Mouse (Mus musculus): ENCODE results near the gene Cdk6. TPM values are rescaled to one million over a fixed set of nuclear protein-coding genes. Genes with fewer than 3 reads are reported as not detected.
A peak's percentile ranks its signal among the peaks of the same experiment; 100 is the strongest.

Cdk6 gene
- polyA plus RNA-seq, 1 experiment from 2014 or later = 17.8 TPM

DNA sequence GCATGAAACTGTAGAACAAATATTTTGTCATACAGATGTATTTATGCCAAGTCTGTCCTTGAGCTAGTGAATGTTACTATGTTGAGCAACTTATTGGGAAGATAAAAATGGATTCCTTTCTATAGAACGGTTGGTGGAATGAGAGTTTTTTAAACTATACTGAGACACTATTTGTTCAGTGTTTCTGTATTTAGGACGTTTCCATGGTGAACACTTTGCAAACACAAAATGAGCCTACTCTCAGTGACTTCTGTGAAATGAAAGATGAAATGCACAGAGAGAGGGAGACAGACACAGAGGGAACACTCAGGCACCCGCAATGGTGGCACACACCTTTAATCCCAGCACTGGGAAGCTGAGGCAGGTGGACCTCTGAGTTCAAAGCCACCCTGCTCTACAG is 51.6 kb downstream of the Cdk6 start:
- no peaks in the 10 kb centered on the region for H3K27me3 ChIP-seq (ENCODE audit: control insufficient read depth, insufficient read depth, low read length)
- H3K4me3 ChIP-seq (ENCODE audit: low read depth, low read length) = no peak overlapping the region
- no peaks in the 10 kb centered on the region for H3K9me3 ChIP-seq (ENCODE audit: control insufficient read depth, low read length)
- no peaks in the 10 kb centered on the region; the same call in 1 of the 2 replicates for H3K4me1 ChIP-seq (replicated peaks; ENCODE audit: control insufficient read depth, insufficient read depth, low read length)
- DNase-seq (ENCODE audit: low spot score) (no peak), ATAC-seq (ENCODE audit: low FRiP score) (no peak)
- no peak overlapping the region for H3K27ac ChIP-seq (ENCODE audit: low read depth, low read length)
- H3K4me2 ChIP-seq (replicated peaks; ENCODE audit: low read depth, low read length) = no peak overlapping the region
- no peak overlapping the region for H3K9ac ChIP-seq (ENCODE audit: low read depth, low read length)
- no peaks in the 10 kb centered on the region for H3K36me3 ChIP-seq (ENCODE audit: control insufficient read depth, insufficient read depth, low read length)
- 91% methylated on average over 3 of the region's 3 CpGs for WGBS

DNA sequence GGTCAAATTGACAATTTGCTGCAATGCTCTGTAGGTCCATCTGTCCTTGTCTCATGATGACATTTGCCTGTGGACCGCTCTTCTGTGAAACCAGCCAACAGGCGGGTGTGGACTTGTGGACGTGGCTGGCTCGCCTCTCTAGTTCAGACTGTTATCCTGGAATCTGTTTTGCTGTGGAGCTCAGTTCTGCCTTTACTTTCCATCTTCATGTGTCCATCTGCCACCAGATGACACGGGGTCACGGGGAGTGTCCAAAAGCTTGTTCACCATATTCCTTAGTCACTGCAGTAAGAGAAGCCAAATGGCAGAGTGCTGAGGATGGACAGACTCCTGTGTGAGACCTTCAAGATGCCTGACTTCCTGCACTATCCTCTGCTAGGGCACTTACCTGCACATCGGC is 52.9 kb downstream of the Cdk6 start:
- H3K4me3 ChIP-seq (ENCODE audit: low read depth, low read length) = no peak overlapping the region
- DNase-seq (ENCODE audit: low spot score) (no peak), ATAC-seq (ENCODE audit: low FRiP score) (no peak)
- H3K4me1 ChIP-seq (replicated peaks; ENCODE audit: control insufficient read depth, insufficient read depth, low read length) = no peaks in the 10 kb centered on the region; the same call in 1 of the 2 replicates
- no peaks in the 10 kb centered on the region for H3K36me3 ChIP-seq (ENCODE audit: control insufficient read depth, insufficient read depth, low read length)
- H3K27me3 ChIP-seq (ENCODE audit: control insufficient read depth, insufficient read depth, low read length) = no peaks in the 10 kb centered on the region
- H3K4me2 ChIP-seq (replicated peaks; ENCODE audit: low read depth, low read length) = no peak overlapping the region
- H3K9me3 ChIP-seq (ENCODE audit: control insufficient read depth, low read length) = no peaks in the 10 kb centered on the region
- H3K27ac ChIP-seq (ENCODE audit: low read depth, low read length) = no peak overlapping the region
- 85% methylated on average over 7 of the region's 7 CpGs for WGBS
- no peak overlapping the region for H3K9ac ChIP-seq (ENCODE audit: low read depth, low read length)

DNA sequence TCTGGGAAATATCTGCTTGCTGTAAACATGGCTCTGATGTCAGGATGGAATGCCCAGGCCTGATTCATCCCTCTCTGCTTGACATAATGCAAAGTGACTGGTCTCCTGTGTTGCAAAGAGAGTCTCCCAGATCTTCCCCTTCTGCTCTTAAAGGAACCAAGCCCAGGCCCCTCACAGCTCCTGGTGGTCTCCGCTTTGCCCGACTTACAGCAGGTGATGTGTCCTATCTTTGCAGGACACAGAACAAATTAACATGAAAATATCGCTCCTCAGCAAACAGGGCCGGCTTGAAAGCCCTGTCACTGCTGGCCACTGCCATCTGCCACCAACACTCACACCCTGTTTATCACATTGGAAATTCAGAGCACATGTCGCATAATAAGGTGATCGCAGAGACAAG is 53.7 kb downstream of the Cdk6 start:
- no peaks in the 10 kb centered on the region for H3K9me3 ChIP-seq (ENCODE audit: control insufficient read depth, low read length)
- DNase-seq (ENCODE audit: low spot score) (peak; percentile 30), ATAC-seq (ENCODE audit: low FRiP score) (peak; percentile 77)
- H3K27ac ChIP-seq (ENCODE audit: low read depth, low read length) = peak overlapping the region; percentile 25; the same call in 1 of the 2 replicates
- H3K4me3 ChIP-seq (ENCODE audit: low read depth, low read length) = no peak overlapping the region
- H3K4me1 ChIP-seq (replicated peaks; ENCODE audit: control insufficient read depth, insufficient read depth, low read length) = no peaks in the 10 kb centered on the region; the same call in 1 of the 2 replicates
- WGBS = 42% methylated on average over 6 of the region's 6 CpGs
- no peaks in the 10 kb centered on the region for H3K36me3 ChIP-seq (ENCODE audit: control insufficient read depth, insufficient read depth, low read length)
- no peaks in the 10 kb centered on the region for H3K27me3 ChIP-seq (ENCODE audit: control insufficient read depth, insufficient read depth, low read length)
- no peak overlapping the region for H3K4me2 ChIP-seq (replicated peaks; ENCODE audit: low read depth, low read length)
- no peak overlapping the region for H3K9ac ChIP-seq (ENCODE audit: low read depth, low read length)

DNA sequence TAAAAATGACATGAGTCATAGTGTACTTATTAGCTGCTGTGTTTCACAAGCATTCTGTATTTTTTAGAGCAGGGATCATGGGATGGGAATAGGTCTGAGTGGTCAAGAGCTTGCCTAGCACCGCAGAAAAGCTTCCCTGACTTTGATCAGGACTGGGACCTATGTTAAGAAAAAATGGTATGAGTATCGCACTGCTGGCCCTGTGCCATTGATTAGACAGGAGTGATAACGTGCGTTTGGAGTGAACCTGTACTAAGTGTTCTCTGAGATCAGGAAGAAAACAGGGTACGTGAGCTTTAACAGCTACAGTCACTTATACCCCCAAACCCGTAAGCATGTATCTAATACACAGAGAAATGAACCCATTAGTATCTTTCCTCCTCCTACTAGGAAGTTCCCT is 54.9 kb downstream of the Cdk6 start:
- Histone ChIP-seq H3K36me3 (ENCODE audit: control insufficient read depth, insufficient read depth, low read length) (no peaks in the 10 kb centered on the region), H3K9ac (ENCODE audit: low read depth, low read length) (no peak overlapping the region), H3K4me3 (ENCODE audit: low read depth, low read length) (no peak overlapping the region), H3K4me1 (replicated peaks; ENCODE audit: control insufficient read depth, insufficient read depth, low read length) (no peaks in the 10 kb centered on the region; the same call in 1 of the 2 replicates), H3K27ac (ENCODE audit: low read depth, low read length) (no peak overlapping the region), H3K27me3 (ENCODE audit: control insufficient read depth, insufficient read depth, low read length) (no peaks in the 10 kb centered on the region), H3K9me3 (ENCODE audit: control insufficient read depth, low read length) (no peaks in the 10 kb centered on the region), H3K4me2 (replicated peaks; ENCODE audit: low read depth, low read length) (no peak overlapping the region)
- WGBS = 95% methylated on average over 6 of the region's 6 CpGs
- ATAC-seq (ENCODE audit: low FRiP score) (no peak), DNase-seq (ENCODE audit: low spot score) (no peak)

DNA sequence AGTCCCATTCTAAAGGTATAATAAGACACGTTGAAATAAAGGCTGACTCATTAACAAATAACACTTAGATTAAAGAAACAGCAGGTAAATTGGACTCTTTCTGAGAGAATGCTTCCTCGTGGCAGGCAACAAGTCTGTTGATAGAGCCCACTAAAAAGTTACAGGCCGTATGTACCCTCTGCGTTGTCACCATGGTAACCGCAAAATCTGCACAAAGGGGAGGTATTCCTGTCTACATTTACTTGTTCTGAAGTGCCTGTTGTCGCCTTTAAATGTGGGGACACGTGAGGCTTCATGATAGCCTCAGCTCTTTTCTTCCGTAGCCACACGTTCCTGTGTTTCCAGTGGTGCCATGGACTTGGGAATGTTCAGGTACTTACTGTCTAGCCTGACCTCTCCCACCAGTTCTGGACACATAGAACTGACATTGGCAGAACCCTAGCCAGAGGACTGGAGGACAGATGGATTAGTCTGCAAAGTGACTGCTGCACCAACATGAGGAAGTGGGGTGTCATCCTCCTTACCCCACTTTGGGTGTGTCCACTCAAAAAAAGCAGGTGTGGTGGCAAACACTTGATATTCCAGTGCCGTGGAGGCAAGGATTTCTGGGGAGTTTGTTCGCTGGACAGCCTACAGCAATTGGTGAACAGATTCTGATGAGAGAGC is 55.8 kb downstream of the Cdk6 start:
- H3K27ac ChIP-seq (ENCODE audit: low read depth, low read length) = no peak overlapping the region
- WGBS = 85% methylated on average over 11 of the region's 11 CpGs
- H3K27me3 ChIP-seq (ENCODE audit: control insufficient read depth, insufficient read depth, low read length) = no peaks in the 10 kb centered on the region
- H3K9me3 ChIP-seq (ENCODE audit: control insufficient read depth, low read length) = no peaks in the 10 kb centered on the region
- H3K4me2 ChIP-seq (replicated peaks; ENCODE audit: low read depth, low read length) = no peak overlapping the region
- no peaks in the 10 kb centered on the region; the same call in 1 of the 2 replicates for H3K4me1 ChIP-seq (replicated peaks; ENCODE audit: control insufficient read depth, insufficient read depth, low read length)
- H3K4me3 ChIP-seq (ENCODE audit: low read depth, low read length) = no peak overlapping the region
- ATAC-seq (ENCODE audit: low FRiP score) (no peak), DNase-seq (ENCODE audit: low spot score) (no peak)
- H3K36me3 ChIP-seq (ENCODE audit: control insufficient read depth, insufficient read depth, low read length) = no peaks in the 10 kb centered on the region
- H3K9ac ChIP-seq (ENCODE audit: low read depth, low read length) = no peak overlapping the region

DNA sequence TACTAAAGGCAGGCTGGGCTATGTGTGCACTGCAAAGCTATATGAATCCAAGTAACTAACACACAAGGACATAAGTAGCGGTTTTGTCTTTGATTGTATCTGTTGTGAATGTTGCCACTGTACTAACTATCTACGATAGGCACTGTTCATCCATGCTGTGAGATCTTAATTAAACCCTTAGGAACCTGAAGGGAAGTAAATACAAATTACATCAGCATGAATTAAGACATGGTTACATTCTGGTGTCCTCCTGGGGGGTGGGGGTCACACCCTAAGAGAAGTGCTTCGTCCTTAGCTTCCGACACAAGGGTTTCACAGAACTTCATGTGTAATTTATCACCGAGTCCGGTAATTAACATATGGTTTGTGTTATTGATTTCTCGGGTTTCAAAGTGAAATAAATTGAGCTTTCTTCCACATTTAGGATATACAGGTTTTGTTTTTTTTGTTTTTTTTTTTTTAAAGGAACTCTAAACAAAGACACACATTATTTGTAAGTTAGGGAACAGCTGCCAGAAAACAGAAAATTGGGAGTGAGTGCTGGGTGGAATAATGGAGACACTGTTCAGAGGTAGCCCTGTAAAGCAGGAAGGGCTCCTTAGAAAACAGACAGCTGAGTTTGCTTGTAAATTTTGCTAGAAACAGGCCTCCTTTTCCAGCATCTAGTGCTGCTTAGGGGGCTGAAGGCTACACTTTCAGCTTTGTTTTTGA is 58.7 kb downstream of the Cdk6 start:
- ATAC-seq (ENCODE audit: low FRiP score) (no peak), DNase-seq (ENCODE audit: low spot score) (no peak)
- Histone ChIP-seq H3K27ac (ENCODE audit: low read depth, low read length) (no peak overlapping the region), H3K9me3 (ENCODE audit: control insufficient read depth, low read length) (no peaks in the 10 kb centered on the region), H3K4me1 (replicated peaks; ENCODE audit: control insufficient read depth, insufficient read depth, low read length) (no peaks in the 10 kb centered on the region), H3K4me3 (ENCODE audit: low read depth, low read length) (no peak overlapping the region), H3K9ac (ENCODE audit: low read depth, low read length) (no peak overlapping the region), H3K4me2 (replicated peaks; ENCODE audit: low read depth, low read length) (no peak overlapping the region), H3K36me3 (ENCODE audit: control insufficient read depth, insufficient read depth, low read length) (no peaks in the 10 kb centered on the region), H3K27me3 (ENCODE audit: control insufficient read depth, insufficient read depth, low read length) (no peaks in the 10 kb centered on the region)
- 55% methylated on average over 7 of the region's 7 CpGs for WGBS

DNA sequence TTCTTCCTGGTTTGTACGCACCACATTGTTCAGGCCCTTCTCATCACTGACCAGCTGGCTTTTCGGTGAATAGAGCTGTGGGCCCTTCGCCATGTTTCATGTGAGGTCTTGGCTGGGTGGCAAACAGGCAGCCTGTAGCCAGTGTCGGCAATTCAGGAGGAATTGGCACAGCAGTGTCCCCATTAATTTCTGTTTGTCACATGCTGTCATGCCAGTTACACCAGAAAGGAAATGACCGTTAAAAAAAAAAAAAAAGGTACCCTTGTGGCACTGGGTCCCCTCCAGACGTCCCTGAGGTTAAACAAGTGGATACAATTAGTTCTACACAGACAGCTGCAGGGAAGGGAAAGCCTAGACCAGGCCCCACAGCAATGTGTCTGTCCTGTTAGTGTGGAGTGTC is 63.8 kb downstream of the Cdk6 start:
- 49% methylated on average over 6 of the region's 6 CpGs for WGBS
- H3K4me2 ChIP-seq (replicated peaks; ENCODE audit: low read depth, low read length) = no peak overlapping the region
- no peak for DNase-seq (ENCODE audit: low spot score)
- H3K4me3 ChIP-seq (ENCODE audit: low read depth, low read length) = no peak overlapping the region
- no peak for ATAC-seq (ENCODE audit: low FRiP score)
- no peaks in the 10 kb centered on the region for H3K27me3 ChIP-seq (ENCODE audit: control insufficient read depth, insufficient read depth, low read length)
- no peaks in the 10 kb centered on the region for H3K9me3 ChIP-seq (ENCODE audit: control insufficient read depth, low read length)
- H3K4me1 ChIP-seq (replicated peaks; ENCODE audit: control insufficient read depth, insufficient read depth, low read length) = no peaks in the 10 kb centered on the region
- H3K9ac ChIP-seq (ENCODE audit: low read depth, low read length) = no peak overlapping the region
- H3K36me3 ChIP-seq (ENCODE audit: control insufficient read depth, insufficient read depth, low read length) = no peaks in the 10 kb centered on the region
- H3K27ac ChIP-seq (ENCODE audit: low read depth, low read length) = no peak overlapping the region

DNA sequence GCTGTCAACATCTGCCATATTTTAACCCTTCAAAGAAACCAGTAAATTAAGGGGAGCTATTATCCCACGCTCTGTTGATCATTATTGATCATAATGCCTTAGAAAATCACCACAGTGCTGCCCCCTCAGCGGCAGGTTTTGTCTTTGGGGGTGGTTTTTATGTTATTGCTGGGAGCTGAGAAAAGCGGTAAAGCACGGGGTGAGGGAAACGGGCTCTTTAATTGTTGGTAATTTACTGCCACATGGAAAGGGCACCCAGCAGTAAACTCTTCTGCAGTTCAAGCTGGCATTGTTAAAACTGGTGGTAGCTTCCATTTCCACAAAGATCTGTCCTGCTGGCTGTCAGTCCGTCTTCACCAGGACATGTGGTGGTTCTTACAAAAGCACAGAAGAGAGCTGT is 64.2 kb downstream of the Cdk6 start:
- ATAC-seq (ENCODE audit: low FRiP score) (no peak), DNase-seq (ENCODE audit: low spot score) (no peak)
- Histone ChIP-seq H3K4me2 (replicated peaks; ENCODE audit: low read depth, low read length) (no peak overlapping the region), H3K27me3 (ENCODE audit: control insufficient read depth, insufficient read depth, low read length) (no peaks in the 10 kb centered on the region), H3K27ac (ENCODE audit: low read depth, low read length) (no peak overlapping the region), H3K9me3 (ENCODE audit: control insufficient read depth, low read length) (no peaks in the 10 kb centered on the region), H3K4me3 (ENCODE audit: low read depth, low read length) (no peak overlapping the region), H3K36me3 (ENCODE audit: control insufficient read depth, insufficient read depth, low read length) (no peaks in the 10 kb centered on the region), H3K4me1 (replicated peaks; ENCODE audit: control insufficient read depth, insufficient read depth, low read length) (no peaks in the 10 kb centered on the region), H3K9ac (ENCODE audit: low read depth, low read length) (no peak overlapping the region)
- WGBS = 70% methylated on average over 6 of the region's 6 CpGs

DNA sequence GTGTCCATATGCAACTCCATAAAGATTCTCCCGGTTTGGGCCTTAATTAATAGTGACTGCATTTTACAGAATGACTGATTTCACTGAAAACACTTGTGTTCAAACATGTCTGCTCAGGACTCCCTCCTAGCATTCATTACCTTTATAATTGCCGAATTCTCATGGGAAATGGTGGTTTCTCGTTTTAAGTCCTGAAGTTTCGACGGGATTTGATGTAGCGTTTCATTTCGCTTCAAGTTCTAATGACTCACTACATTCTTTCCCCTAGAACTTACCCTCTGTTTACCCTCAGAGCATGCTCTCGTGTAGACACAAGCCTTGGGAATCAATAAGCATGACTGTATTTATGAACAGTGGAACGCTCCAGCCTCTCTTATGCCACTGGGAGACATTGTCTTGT is 66.6 kb downstream of the Cdk6 start:
- Histone ChIP-seq H3K27me3 (ENCODE audit: control insufficient read depth, insufficient read depth, low read length) (no peaks in the 10 kb centered on the region), H3K27ac (ENCODE audit: low read depth, low read length) (no peak overlapping the region), H3K4me3 (ENCODE audit: low read depth, low read length) (no peak overlapping the region), H3K9ac (ENCODE audit: low read depth, low read length) (no peak overlapping the region), H3K4me1 (replicated peaks; ENCODE audit: control insufficient read depth, insufficient read depth, low read length) (no peaks in the 10 kb centered on the region), H3K4me2 (replicated peaks; ENCODE audit: low read depth, low read length) (no peak overlapping the region), H3K9me3 (ENCODE audit: control insufficient read depth, low read length) (no peaks in the 10 kb centered on the region), H3K36me3 (ENCODE audit: control insufficient read depth, insufficient read depth, low read length) (no peaks in the 10 kb centered on the region)
- ATAC-seq (ENCODE audit: low FRiP score) = no peak
- 87% methylated on average over 9 of the region's 9 CpGs for WGBS
- DNase-seq (ENCODE audit: low spot score) = no peak
